Mouse (Mus musculus) adrenal gland, postnatal 25 days (tissue): Measurements from ENCODE around the gene Prnd. TPM values are rescaled to one million over a fixed set of nuclear protein-coding genes. Genes with fewer than 3 reads are reported as not detected.

Source experiments
- DNase-seq: peaks from one replicate; pipeline ENCODE4 v3.0.0; 2021; ENCODE audit warnings: mixed read lengths
- long read RNA-seq: library from polyadenylated mRNA; stranded (forward); transcript quantifications from one replicate; pipeline ENCODE4 v2.0.0, GENCODE M21; 2021
- total RNA-seq: library from RNA; stranded (reverse); gene quantifications from 2 replicates; pipeline ENCODE4 v1.2.3, GENCODE M21; 2021

Prnd gene
- not detected in 2 replicates for total RNA-seq
- long read RNA-seq = 0 reads

GRCm38 (mm10) chr2:131950598-131951095, at the start of gene Prnd:
TSS of gene Prnd (plus strand) at chr2:131950861.
- DNase-seq = no peak

- no peak for DNase-seq
These were observed 48.2 kb upstream of the Prnd start for GRCm38 (mm10) chr2:131902423-131902822.

- DNase-seq = no peak
These were observed 47.8 kb upstream of the Prnd start for GRCm38 (mm10) chr2:131902867-131903266.

- DNase-seq = no peak
These were observed 45.6 kb upstream of the Prnd start for GRCm38 (mm10) chr2:131905025-131905424.

GRCm38 (mm10) chr2:131905776-131906175, 44.9 kb upstream of the Prnd start:
- no peak for DNase-seq

- DNase-seq = no peak
These were observed 44.4 kb upstream of the Prnd start for GRCm38 (mm10) chr2:131906266-131906665.

- DNase-seq = peak; percentile 60
These were observed 43.8 kb upstream of the Prnd start for GRCm38 (mm10) chr2:131906846-131907245.

GRCm38 (mm10) chr2:131907311-131907710, 43.4 kb upstream of the Prnd start:
- DNase-seq = no peak

GRCm38 (mm10) chr2:131908351-131908861, 42.3 kb upstream of the Prnd start:
- no peak for DNase-seq

- DNase-seq = no peak
These were observed 41.8 kb upstream of the Prnd start for GRCm38 (mm10) chr2:131908906-131909305.

GRCm38 (mm10) chr2:131909683-131910572, 40.7 kb upstream of the Prnd start, which contains the start of the genes Prnp and Prn:
TSS of gene Prnp (plus strand) at chr2:131909928.
TSS of gene Prn (plus strand) at chr2:131909957.
- DNase-seq = peak; percentile 94

GRCm38 (mm10) chr2:131910847-131911246, 39.8 kb upstream of the Prnd start:
- DNase-seq = no peak

- no peak for DNase-seq
These were observed 39.3 kb upstream of the Prnd start for GRCm38 (mm10) chr2:131911341-131911740.

GRCm38 (mm10) chr2:131912526-131913258, 38.0 kb upstream of the Prnd start:
- DNase-seq = no peak

- DNase-seq = no peak
These were observed 18.3 kb upstream of the Prnd start for GRCm38 (mm10) chr2:131932275-131932902.

GRCm38 (mm10) chr2:131933013-131933412, 17.6 kb upstream of the Prnd start:
- no peak for DNase-seq

GRCm38 (mm10) chr2:131933598-131933997, 17.1 kb upstream of the Prnd start:
- DNase-seq = no peak

GRCm38 (mm10) chr2:131934243-131934642, 16.4 kb upstream of the Prnd start:
- no peak for DNase-seq

GRCm38 (mm10) chr2:131935390-131936105, 15.1 kb upstream of the Prnd start:
- peak; percentile 17 for DNase-seq

GRCm38 (mm10) chr2:131936410-131936809, 14.3 kb upstream of the Prnd start:
- no peak for DNase-seq

- peak; percentile 61 for DNase-seq
These were observed 11.1 kb upstream of the Prnd start for GRCm38 (mm10) chr2:131939404-131940111.
